Comparison of ENCODE assay signal across 9 mouse cellular contexts in the genomic region with DNA sequence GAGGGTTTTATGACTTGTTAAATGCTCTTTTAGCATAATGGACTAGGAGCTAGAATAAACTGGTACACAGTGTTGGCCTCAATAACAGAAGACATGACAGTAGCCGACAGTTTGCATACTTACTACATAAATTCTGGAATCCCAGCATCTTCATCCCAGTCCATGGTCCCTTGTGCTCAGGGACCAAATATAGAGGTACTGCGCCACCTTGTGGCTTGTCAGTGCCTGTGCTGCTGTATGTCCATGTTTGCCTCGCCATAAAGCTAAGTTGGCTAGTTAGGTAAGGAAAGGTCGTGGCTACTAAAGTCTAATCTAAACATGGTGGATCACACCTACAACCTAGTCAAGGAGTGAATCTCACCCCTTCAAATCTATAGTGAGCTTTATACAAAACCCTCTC. TPM values are rescaled to one million over a fixed set of nuclear protein-coding genes. Genes with fewer than 3 reads are reported as not detected.
DNase-seq lines count a peak whose midpoint lies in the region; ATAC-seq and TF ChIP-seq lines count a peak whose summit lies in the region.
"Had no signal": no experiment of that assay in that cellular context is flagged by ENCODE, and none has a peak within 500 bp of the region (broad histone marks: within the 10 kb centered on the region; RNA-seq: fewer than 3 reads in every experiment).

No protein-coding gene starts in this region.

- no peaks in the 10 kb centered on the region for H3K4me1 ChIP-seq in heart, postnatal 0 days (ENCODE audit: control insufficient read depth, insufficient read depth)
- no peaks in the 10 kb centered on the region; the same call in 1 of the 2 replicates for H3K4me1 ChIP-seq in lung, adult 2 months (ENCODE audit: control insufficient read depth, insufficient read depth, low read length)

- no peak for TF ChIP-seq POLR2A in lung, adult 2 months (IDR thresholded peaks at IDR 0.05; ENCODE audit: borderline replicate concordance, extremely low read depth, low read depth, low read length)

- WGBS in heart, postnatal 0 days: 29% methylated on average over 4 of the region's 4 CpGs
- WGBS in lung, adult 2 months: 22% methylated on average over 4 of the region's 4 CpGs

- no peaks in the 10 kb centered on the region for H3K27me3 ChIP-seq in heart, postnatal 0 days (ENCODE audit: control insufficient read depth, insufficient read depth, low read length)
- H3K27me3 ChIP-seq: limb, embryonic 13.5 days had no signal

- H3K4me3 ChIP-seq in heart, postnatal 0 days (ENCODE audit: low read depth, low read length): no peak overlapping the region
- H3K4me3 ChIP-seq in lung, adult 2 months (replicated peaks; ENCODE audit: extremely low read depth, low read depth, low read length): no peak overlapping the region
- H3K4me3 ChIP-seq: limb, embryonic 13.5 days had no signal

- peak; percentile 96 for TF ChIP-seq CTCF in heart, postnatal 0 days (IDR thresholded peaks at IDR 0.05; ENCODE audit: low read depth)
- TF ChIP-seq CTCF in lung, adult 2 months (IDR thresholded peaks at IDR 0.05; ENCODE audit: insufficient read depth, low read length): peak; percentile 97

- no peak overlapping the region for H3K4me2 ChIP-seq in heart, postnatal 0 days (ENCODE audit: low read depth, low read length)
- H3K4me2 ChIP-seq: limb, embryonic 13.5 days had no signal

- ATAC-seq in heart, postnatal 0 days (ENCODE audit: insufficient read depth, low read depth): peak; percentile 59; the same call in 1 of the 2 replicates
- peak; percentile 39; the same call in 1 of the 2 replicates for ATAC-seq in neutrophil, adult 5-6 weeks (ENCODE audit: extremely low read depth, insufficient number of reproducible peaks, low FRiP score, poor library complexity, severe bottlenecking)

- peak; percentile 18 to 44 for DNase-seq in CD8-positive naive resting alpha-beta T cell, adult 2 months (ENCODE audit: low read depth in 2 of 2, low spot score in 2 of 2)
- peak; percentile 80 for DNase-seq in adipocyte (ENCODE audit: low spot score)
- DNase-seq in embryo, embryonic 10.5 days (ENCODE audit: low spot score): peak; percentile 85
- peak; percentile 60 for DNase-seq in heart, postnatal 0 days (ENCODE audit: low spot score)
- DNase-seq in kidney, postnatal 36 days: peak; percentile 58 to 79
- peak; percentile 44 for DNase-seq in lung, adult 2 months
- peak; percentile 48 for DNase-seq in yolk sac, embryonic 10.5 days (ENCODE audit: low spot score)

- H3K9me3 ChIP-seq in heart, postnatal 0 days (replicated peaks; ENCODE audit: control insufficient read depth, low read length): no peaks in the 10 kb centered on the region
- H3K9me3 ChIP-seq: limb, embryonic 13.5 days had no signal

- peaks cover 30% of the 10 kb centered on the region for H3K36me3 ChIP-seq in heart, postnatal 0 days (replicated peaks; ENCODE audit: control insufficient read depth, insufficient read depth, low read length)

- H3K27ac ChIP-seq in heart, postnatal 0 days (ENCODE audit: low read depth): no peak overlapping the region
- H3K27ac ChIP-seq: limb, embryonic 13.5 days had no signal

- H3K9ac ChIP-seq in heart, postnatal 0 days (replicated peaks; ENCODE audit: low read depth, low read length): no peak overlapping the region
- H3K9ac ChIP-seq: limb, embryonic 13.5 days had no signal

- TF ChIP-seq EP300 in heart, postnatal 0 days (IDR thresholded peaks at IDR 0.05; ENCODE audit: low read depth): no peak

RNA-seq across cellular contexts. Expression of gene Il6st, which starts 45.6 kb away (rescaled TPM):
- total RNA-seq in heart, postnatal 0 days (2014; rRNA removed; ENCODE audit: low replicate concordance): 79.0 and 98.0 TPM in 2 replicates
- polyA plus RNA-seq in heart, postnatal 0 days (2015; fragmentation: Nextera tagmentation; extraction: Ambion mirVana): 29.9 and 30.0 TPM in 2 replicates
- 45.4 and 60.5 TPM in 2 replicates for polyA plus RNA-seq in lung, adult 2 months (2012; rRNA removed)
- total RNA-seq in neutrophil, adult 5-6 weeks (2017): 20.3 and 20.9 TPM in 2 replicates

Comparison
In these comparisons a context has a peak if more than half of its experiments do, and no peak if none do; other contexts are left out.
1. DNase-seq: peak in every context shown above with its lines; median percentile 85 in embryo, embryonic 10.5 days; 80 in adipocyte; 68 in kidney, postnatal 36 days; 60 in heart, postnatal 0 days; 48 in yolk sac, embryonic 10.5 days; 44 in lung, adult 2 months; 31 in CD8-positive naive resting alpha-beta T cell, adult 2 months.